In the genomic region with DNA sequence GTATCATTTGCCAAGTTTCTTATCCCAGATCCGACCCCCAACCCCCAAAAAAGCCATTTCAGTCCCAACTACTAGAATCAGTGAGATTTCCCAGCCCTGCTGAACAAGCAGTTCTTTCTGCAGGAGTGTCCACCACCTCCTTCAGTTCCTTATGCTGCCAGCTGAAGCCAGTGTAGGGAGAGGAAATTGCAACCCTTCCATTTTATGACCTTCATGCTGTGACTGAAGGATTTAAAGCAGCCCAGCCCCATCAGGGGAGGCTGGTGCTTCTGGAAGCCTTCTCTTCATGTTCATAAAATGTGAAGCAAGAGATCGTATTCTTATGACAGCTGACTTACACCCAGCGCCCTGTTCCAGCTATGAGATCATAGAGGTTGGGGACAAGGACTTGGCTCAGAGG, we compare ENCODE assay signal across 24 mouse cellular contexts.
DNase-seq lines count a peak whose midpoint lies in the region; ATAC-seq and TF ChIP-seq lines count a peak whose summit lies in the region.
"Had no signal": no experiment of that assay in that cellular context is flagged by ENCODE, and none has a peak within 500 bp of the region (broad histone marks: within the 10 kb centered on the region; RNA-seq: fewer than 3 reads in every experiment).

No protein-coding gene starts in this region.

- no peaks in the 10 kb centered on the region for H3K36me3 ChIP-seq in midbrain, embryonic 10.5 days
- H3K36me3 ChIP-seq in midbrain, embryonic 11.5 days (ENCODE audit: control insufficient read depth, insufficient read depth, low read length): no peaks in the 10 kb centered on the region
- H3K36me3 ChIP-seq in limb, embryonic 11.5 days (ENCODE audit: control insufficient read depth, insufficient read depth, low read length): no peaks in the 10 kb centered on the region
- no peaks in the 10 kb centered on the region for H3K36me3 ChIP-seq in limb, embryonic 14.5 days (ENCODE audit: control insufficient read depth, insufficient read depth, low read length)
- H3K36me3 ChIP-seq: embryonic facial prominence, embryonic 10.5 days; embryonic facial prominence, embryonic 13.5 days; forebrain, embryonic 12.5 days; forebrain, embryonic 15.5 days; heart, embryonic 12.5 days; heart, embryonic 15.5 days; hindbrain, embryonic 15.5 days had no signal

- no peak overlapping the region for H3K9ac ChIP-seq in midbrain, embryonic 11.5 days (ENCODE audit: low read length)
- H3K9ac ChIP-seq in limb, embryonic 11.5 days (ENCODE audit: low read length): no peak overlapping the region
- H3K9ac ChIP-seq in limb, embryonic 14.5 days (ENCODE audit: low read depth, low read length, severe bottlenecking): no peak overlapping the region
- H3K9ac ChIP-seq: embryonic facial prominence, embryonic 13.5 days; forebrain, embryonic 12.5 days; forebrain, embryonic 15.5 days; heart, embryonic 12.5 days; heart, embryonic 15.5 days; hindbrain, embryonic 15.5 days had no signal

- no peaks in the 10 kb centered on the region for H3K9me3 ChIP-seq in midbrain, embryonic 10.5 days (replicated peaks)
- no peaks in the 10 kb centered on the region for H3K9me3 ChIP-seq in midbrain, embryonic 11.5 days (ENCODE audit: control insufficient read depth, low read length)
- no peaks in the 10 kb centered on the region for H3K9me3 ChIP-seq in limb, embryonic 11.5 days (ENCODE audit: control insufficient read depth, low read length)
- H3K9me3 ChIP-seq in limb, embryonic 14.5 days (ENCODE audit: control insufficient read depth, low read length): no peaks in the 10 kb centered on the region
- H3K9me3 ChIP-seq: embryonic facial prominence, embryonic 10.5 days; embryonic facial prominence, embryonic 13.5 days; forebrain, embryonic 12.5 days; forebrain, embryonic 15.5 days; heart, embryonic 12.5 days; heart, embryonic 15.5 days; hindbrain, embryonic 15.5 days had no signal

- peak; percentile 5 for DNase-seq in midbrain, embryonic 10.5 days (ENCODE audit: low spot score)
- no peak for DNase-seq in midbrain, embryonic 11.5 days (ENCODE audit: low spot score, missing footprints)
- peak; percentile 48 for DNase-seq in limb, embryonic 11.5 days (ENCODE audit: low spot score)
- DNase-seq in limb, embryonic 14.5 days (ENCODE audit: low spot score): peak; percentile 34
- DNase-seq in adrenal gland, adult 18-20 months (ENCODE audit: low spot score in 2 of 2): no peak
- no peak for DNase-seq in urinary bladder, postnatal 10 days (ENCODE audit: low spot score)
- DNase-seq: adrenal gland, postnatal 10 days; adrenal gland, postnatal 36 days; cerebellum, adult 18-20 months; cerebellum, adult 9-10 months; cerebellum, postnatal 14 days; gastrocnemius, postnatal 14 days; heart, adult 18-20 months; heart, postnatal 10 days; heart, postnatal 36 days had no signal

- H3K27me3 ChIP-seq in midbrain, embryonic 10.5 days (ENCODE audit: low read depth, poor library complexity, severe bottlenecking): no peaks in the 10 kb centered on the region
- H3K27me3 ChIP-seq in midbrain, embryonic 11.5 days (ENCODE audit: control insufficient read depth, insufficient read depth, low read length): no peaks in the 10 kb centered on the region
- no peaks in the 10 kb centered on the region for H3K27me3 ChIP-seq in limb, embryonic 11.5 days (ENCODE audit: control insufficient read depth, insufficient read depth, low read length)
- H3K27me3 ChIP-seq in limb, embryonic 14.5 days (ENCODE audit: control insufficient read depth, insufficient read depth, low read length): no peaks in the 10 kb centered on the region
- H3K27me3 ChIP-seq: embryonic facial prominence, embryonic 13.5 days; forebrain, embryonic 12.5 days; forebrain, embryonic 15.5 days; heart, embryonic 15.5 days; hindbrain, embryonic 15.5 days had no signal

- 84% methylated on average over 3 of the region's 3 CpGs for WGBS in midbrain, embryonic 10.5 days
- WGBS in midbrain, embryonic 11.5 days: 74% methylated on average over 3 of the region's 3 CpGs
- 29% methylated on average over 3 of the region's 3 CpGs for WGBS in limb, embryonic 11.5 days
- WGBS in limb, embryonic 14.5 days: 26% methylated on average over 3 of the region's 3 CpGs

- no peak for ATAC-seq in midbrain, embryonic 11.5 days (ENCODE audit: low FRiP score)
- peak; percentile 47; the same call in 1 of the 2 replicates for ATAC-seq in limb, embryonic 11.5 days (ENCODE audit: insufficient number of reproducible peaks, low FRiP score, low TSS enrichment, low read depth)
- peak; percentile 44 for ATAC-seq in limb, embryonic 14.5 days (ENCODE audit: low FRiP score, low read depth)
- ATAC-seq: activated CD4-positive, CD25-positive, alpha-beta regulatory T cell, adult 4 months; forebrain, embryonic 15.5 days had no signal

- TF ChIP-seq POLR2A in limb, embryonic 14.5 days (IDR thresholded peaks at IDR 0.05; ENCODE audit: borderline replicate concordance, extremely low read depth, insufficient read depth, insufficient read length): no peak

- H3K4me3 ChIP-seq in midbrain, embryonic 10.5 days: no peak overlapping the region
- H3K4me3 ChIP-seq in midbrain, embryonic 11.5 days (ENCODE audit: low read depth, low read length): no peak overlapping the region
- H3K4me3 ChIP-seq in limb, embryonic 11.5 days (ENCODE audit: low read depth, low read length): no peak overlapping the region
- H3K4me3 ChIP-seq in limb, embryonic 14.5 days (replicated peaks; ENCODE audit: low read length): no peak overlapping the region
- H3K4me3 ChIP-seq: embryonic facial prominence, embryonic 10.5 days; embryonic facial prominence, embryonic 13.5 days; erythroblast, embryonic 14.5 days; forebrain, embryonic 12.5 days; forebrain, embryonic 15.5 days; heart, embryonic 12.5 days; heart, embryonic 15.5 days; hindbrain, embryonic 15.5 days had no signal

- no peak overlapping the region for H3K27ac ChIP-seq in midbrain, embryonic 10.5 days (replicated peaks)
- H3K27ac ChIP-seq in midbrain, embryonic 11.5 days (ENCODE audit: low read depth, low read length): no peak overlapping the region
- H3K27ac ChIP-seq in limb, embryonic 11.5 days (replicated peaks; ENCODE audit: low read depth, low read length): 0 out of 2 replicates have a peak overlapping the region, but pooled peaks have one; percentile 14
- no peak overlapping the region for H3K27ac ChIP-seq in limb, embryonic 14.5 days (replicated peaks; ENCODE audit: low read depth, low read length)
- H3K27ac ChIP-seq: embryonic facial prominence, embryonic 10.5 days; embryonic facial prominence, embryonic 13.5 days; forebrain, embryonic 12.5 days; forebrain, embryonic 15.5 days; heart, embryonic 15.5 days; hindbrain, embryonic 15.5 days had no signal

- H3K4me2 ChIP-seq in midbrain, embryonic 11.5 days: no peak overlapping the region
- no peak overlapping the region for H3K4me2 ChIP-seq in limb, embryonic 11.5 days (ENCODE audit: low read depth, severe bottlenecking)
- H3K4me2 ChIP-seq in limb, embryonic 14.5 days (replicated peaks; ENCODE audit: low read depth, low read length, severe bottlenecking): no peak overlapping the region
- H3K4me2 ChIP-seq: embryonic facial prominence, embryonic 13.5 days; forebrain, embryonic 12.5 days; forebrain, embryonic 15.5 days; heart, embryonic 12.5 days; heart, embryonic 15.5 days; hindbrain, embryonic 15.5 days had no signal

- no peaks in the 10 kb centered on the region for H3K4me1 ChIP-seq in midbrain, embryonic 10.5 days
- no peaks in the 10 kb centered on the region for H3K4me1 ChIP-seq in midbrain, embryonic 11.5 days (ENCODE audit: control insufficient read depth, insufficient read depth, low read length)
- H3K4me1 ChIP-seq in limb, embryonic 11.5 days (ENCODE audit: control insufficient read depth, insufficient read depth, low read length): peaks cover 7% of the 10 kb centered on the region
- H3K4me1 ChIP-seq in limb, embryonic 14.5 days (ENCODE audit: control insufficient read depth, insufficient read depth, low read length): peaks cover 7% of the 10 kb centered on the region
- H3K4me1 ChIP-seq: embryonic facial prominence, embryonic 10.5 days; forebrain, embryonic 12.5 days; forebrain, embryonic 15.5 days; hindbrain, embryonic 15.5 days had no signal

Comparison
In these comparisons a context has a peak if more than half of its experiments do, and no peak if none do; other contexts are left out.
1. DNase-seq: peak in midbrain, embryonic 10.5 days (single experiment), limb, embryonic 11.5 days (single experiment) and limb, embryonic 14.5 days (single experiment); none in midbrain, embryonic 11.5 days (single experiment), adrenal gland, adult 18-20 months (0 of 2) and urinary bladder, postnatal 10 days (single experiment).